Mouse (Mus musculus): ENCODE data around the gene Zfp366.

Zfp366 gene

DNA sequence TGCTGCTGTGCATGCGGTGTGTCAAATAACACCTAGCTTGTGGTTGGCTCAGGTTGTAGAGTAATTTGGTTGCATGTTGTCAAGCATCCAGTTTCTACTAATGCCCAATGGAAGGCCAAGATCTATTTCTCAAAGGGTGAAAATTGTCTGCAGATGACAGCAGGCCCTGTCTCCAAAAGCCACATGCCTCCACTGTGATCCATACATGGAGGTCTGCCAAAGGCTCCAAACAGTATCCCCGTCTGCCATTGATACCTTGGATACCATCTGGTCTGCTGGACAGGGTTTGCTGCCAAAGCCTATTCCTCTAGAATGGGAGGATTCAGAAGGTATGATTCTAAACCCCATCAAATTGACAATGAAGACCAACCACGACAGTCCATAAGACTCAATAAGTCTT lies 74.1 kb downstream of the Zfp366 start:
- DNase-seq: no peak

DNA sequence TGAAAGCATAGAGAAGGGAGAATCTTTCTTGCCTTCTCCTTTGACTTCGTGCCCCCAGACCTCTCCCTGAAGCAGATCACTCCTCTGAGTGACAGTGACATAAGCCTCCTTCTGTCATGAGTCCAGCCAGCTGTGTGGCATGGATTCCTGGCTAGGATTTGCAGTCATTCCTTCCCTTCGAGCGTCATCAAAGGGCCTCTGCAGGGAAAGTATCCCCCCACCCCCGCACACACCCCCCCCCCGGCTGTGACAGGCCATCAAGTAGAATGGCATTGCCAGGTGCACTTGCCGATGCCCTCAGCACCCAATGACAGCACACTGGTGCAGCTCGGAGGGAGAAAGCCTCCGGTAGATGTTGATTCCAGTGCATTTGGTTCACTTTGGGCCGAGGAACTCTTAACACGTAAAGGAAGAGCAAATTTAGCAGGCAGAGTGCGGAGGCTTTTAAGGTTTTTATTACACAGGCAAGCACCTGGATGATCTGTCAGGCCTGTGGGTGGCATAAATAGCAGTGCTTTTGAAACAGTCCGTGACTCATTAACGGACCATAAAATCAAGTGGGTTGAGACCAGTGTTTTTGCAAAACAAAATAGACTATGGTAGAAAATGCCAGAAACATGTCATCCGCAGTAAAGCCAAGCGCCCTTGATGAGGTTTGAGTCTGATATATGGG lies 75.0 kb downstream of the Zfp366 start:
- DNase-seq: no peak

DNA sequence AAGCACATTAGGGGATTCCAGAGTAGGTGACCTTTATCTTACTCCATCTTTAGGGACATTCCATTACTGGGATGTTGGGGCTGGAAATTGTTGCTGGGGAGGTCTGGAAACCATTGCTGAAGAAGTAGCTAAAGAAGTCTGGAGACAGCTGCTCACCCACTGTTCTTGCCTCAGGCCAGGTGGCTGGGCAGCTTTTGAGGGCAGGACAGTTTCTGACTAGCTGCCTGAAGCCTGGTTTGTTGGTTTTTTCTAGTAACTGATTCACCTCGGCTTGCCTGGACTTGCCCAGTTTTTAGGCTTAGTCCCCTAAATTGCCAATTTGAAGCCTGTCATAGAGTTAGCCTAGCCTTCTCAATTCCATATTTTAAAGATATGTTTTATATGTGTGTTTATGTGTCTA lies 77.8 kb downstream of the Zfp366 start:
- DNase-seq: no peak

DNA sequence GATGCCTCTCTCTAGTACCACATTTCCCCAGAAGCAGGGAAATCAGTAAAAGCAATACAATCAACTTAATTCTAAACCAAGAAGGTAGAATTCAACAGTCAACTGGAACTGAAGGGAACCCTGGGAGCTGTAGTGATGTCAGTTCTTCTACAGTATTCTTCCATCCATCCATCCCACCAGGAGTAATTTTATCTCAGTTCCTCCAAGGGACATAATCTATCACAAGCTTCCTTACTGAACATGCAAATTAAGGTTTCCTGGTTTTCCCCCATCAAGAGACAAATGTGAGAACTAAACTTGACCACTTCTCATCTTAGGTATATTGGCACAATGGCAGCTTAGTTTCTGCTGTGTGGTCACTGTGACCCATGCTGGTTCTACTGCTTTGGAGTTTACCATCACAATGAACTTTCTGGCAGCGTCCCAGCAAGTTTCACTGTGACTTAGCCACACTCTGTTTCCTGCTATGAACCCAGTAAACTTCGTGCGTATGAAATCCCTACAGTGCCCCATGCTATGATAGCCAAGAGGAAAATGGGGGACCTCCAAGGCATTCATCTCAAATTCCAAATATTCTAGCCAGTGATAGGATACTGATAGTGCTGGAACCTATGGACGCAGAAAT lies 78.6 kb downstream of the Zfp366 start:
- DNase-seq: no peak

DNA sequence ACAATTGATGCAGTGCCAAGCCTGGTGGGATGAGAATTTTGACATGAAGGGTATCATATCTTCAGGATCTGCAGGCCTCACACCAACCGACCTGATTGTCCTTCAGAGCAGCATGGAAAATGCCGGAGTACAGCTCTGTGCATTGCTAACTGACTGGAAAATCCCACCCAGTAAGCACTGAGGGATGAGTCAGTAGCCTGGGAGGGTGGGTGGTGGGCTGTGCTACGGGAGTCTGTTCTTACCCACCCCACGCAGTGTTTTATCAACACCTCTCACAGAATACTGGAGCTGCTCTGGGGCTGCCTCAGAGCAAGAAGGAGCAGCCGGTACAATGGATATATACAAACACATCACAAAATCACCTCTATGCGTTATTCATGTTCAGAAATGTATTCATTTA lies 79.9 kb downstream of the Zfp366 start:
- DNase-seq: peak; percentile 63

DNA sequence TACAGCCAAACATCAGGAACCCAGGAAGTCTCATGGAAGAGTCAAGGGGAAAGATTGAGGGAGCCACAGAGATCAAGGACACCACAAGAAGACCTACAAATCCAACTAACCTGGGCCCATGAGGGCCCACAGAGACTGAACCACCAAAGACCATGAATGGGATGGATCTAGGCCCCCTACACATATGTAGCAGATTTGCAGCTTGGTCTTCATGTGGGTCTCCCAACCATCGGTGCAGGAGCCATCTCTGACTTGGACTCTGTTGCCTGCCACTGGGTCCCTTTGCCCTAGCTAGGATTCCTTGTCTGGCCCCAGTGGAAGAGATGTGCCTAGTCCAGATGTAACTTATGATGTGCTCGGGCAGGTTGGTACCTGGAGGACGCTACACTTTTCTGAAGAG lies 87.4 kb downstream of the Zfp366 start:
- no peak for DNase-seq

DNA sequence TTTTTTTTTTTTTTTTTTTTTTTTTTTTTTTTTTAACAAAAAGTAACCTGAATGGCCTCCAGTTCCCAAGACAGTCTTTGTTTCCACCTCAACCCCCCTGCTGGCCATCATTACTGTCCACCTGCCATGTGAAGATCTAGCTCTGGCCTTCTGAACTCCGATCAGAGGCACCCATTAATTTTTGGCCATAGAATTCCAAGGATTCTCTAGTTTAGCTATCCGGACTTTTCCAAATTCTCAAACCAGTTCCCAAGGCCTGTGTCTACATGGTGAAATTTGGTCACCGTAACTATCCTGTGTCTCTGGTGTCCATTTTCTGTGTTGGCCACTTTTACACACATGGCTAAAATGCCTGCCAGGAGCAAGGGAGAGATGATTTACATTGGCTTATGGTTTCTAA lies 92.9 kb downstream of the Zfp366 start:
- DNase-seq: no peak

DNA sequence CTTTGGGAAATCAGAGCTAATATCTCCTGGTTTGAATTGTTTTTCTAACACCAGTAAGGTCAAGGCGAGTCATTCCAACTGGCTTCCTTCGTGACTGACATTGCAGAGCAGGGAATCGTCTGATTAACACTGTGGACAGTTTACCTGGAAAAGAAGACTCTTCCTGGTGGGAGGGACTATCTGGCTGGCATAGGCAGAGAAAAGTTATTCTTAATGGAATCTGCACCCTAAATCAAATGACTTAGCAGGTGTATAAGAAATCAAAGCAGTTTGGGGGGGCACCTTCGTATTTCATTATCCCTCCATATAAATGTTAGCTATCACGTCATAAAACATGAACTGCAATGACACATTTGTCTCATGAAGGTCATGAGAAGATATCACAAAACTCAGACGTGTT lies 93.9 kb downstream of the Zfp366 start:
- DNase-seq: no peak

DNA sequence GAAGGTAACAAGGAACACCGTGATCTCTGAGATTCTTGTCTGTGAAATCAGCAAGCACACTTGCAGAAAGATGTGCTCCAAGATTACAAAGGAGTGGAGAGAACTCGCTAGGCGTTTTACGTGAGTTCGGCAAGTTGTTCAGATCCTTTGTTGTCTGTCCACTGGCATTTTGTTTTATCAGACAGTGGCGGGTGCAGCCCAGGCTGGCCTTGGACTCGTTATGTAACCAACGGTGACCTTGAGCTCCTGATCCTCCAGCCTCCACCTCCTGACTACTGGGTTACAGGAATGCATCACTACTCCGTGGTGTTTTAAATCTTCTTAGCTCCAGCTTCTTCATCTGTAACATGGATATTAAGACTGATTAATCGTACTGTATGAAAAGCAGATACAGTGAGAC lies 94.7 kb downstream of the Zfp366 start:
- DNase-seq: no peak

DNA sequence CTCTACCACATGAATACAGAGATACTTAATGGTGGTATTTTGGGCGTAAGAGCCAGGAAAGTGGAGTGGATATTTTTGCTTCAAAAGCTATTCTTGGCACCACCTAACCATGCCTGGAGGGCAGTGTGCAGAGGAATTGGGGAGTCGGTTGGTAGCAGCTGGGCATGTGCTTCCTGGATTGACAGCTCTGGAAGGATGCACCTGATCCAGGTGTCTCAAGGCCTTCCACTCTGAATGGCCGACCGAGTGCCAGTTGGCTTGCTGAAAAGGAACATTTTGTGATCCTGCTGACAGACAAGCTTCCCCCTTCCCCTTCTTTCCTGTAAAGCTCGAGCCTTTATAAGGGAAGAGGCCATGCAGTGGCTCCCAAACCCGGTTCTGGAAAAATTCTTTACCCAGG lies 98.3 kb downstream of the Zfp366 start:
- DNase-seq: no peak

DNA sequence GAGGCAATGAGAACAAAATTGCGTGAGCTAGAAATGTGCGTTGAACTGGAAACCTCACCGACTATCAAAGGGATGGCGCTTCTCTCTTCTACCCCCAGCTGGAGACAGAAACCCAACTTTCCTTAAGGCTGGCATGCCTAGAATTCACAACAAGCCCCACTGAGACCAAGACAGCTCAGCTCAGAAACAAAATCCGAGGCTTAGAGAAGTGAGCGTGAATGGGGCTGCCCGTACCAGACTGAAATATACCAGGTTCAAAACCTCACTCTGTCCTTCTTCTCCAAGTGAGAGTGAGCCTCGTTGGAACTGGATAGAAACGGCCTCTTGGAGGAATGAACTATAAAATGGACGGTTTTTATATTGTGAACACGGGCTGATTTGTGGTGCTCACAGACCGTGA lies 99.3 kb downstream of the Zfp366 start:
- DNase-seq: no peak

DNA sequence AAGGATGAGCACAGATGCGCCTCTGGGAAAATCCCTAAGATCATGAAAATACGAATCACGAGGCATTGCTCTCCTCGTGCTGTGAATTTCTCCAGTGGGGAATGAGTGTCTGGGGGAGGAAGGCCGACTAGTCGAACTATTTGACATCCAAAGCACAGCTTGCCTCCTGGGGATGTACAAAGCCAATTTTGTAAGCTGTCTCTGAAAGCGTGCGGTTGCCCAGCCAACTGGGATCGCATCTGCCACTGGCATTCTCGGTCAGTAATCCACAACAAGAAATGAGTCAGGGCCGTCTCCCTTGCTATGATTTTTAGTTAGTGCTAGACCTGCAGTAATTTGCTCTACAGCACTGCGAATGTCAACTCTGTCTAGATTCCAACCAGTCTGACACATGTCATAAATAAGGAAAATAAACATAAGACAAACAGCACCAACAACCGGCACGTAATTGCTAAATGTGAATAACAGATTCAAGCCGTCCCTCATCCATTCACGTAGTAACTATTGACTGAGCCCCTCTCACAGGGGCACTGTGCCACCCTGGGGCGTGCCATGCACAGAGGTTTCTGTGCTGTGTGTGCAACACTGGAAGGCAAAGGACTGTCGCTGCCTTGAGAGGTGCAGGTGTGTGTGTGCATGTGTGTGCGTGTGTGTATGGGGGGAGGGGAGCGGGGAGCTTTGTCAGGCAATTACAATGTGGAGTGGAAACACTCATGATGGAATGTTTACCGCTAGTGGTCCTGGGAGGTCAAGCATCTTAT lies 100.0 kb downstream of the Zfp366 start:
- DNase-seq: peak; percentile 57

DNA sequence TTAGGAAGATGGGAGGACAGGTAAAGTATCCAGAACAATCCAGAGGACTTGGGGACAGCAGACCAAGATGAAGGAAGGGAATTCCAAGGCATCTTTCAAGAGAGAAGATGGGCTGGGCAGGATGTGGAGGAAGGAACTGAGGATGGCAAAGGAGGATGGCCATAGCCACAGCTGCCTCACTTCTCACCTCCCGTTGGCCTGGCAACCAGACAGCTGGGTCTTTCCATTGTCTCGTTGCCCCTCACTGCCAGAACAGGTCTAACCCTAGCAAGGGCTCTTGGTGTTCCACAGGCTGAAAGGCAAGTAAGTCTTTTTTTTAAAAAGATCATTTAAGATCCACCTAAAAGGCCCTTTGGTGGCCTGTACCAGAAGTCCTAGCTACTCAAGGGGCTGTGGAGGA lies 100.6 kb downstream of the Zfp366 start:
- DNase-seq: no peak

DNA sequence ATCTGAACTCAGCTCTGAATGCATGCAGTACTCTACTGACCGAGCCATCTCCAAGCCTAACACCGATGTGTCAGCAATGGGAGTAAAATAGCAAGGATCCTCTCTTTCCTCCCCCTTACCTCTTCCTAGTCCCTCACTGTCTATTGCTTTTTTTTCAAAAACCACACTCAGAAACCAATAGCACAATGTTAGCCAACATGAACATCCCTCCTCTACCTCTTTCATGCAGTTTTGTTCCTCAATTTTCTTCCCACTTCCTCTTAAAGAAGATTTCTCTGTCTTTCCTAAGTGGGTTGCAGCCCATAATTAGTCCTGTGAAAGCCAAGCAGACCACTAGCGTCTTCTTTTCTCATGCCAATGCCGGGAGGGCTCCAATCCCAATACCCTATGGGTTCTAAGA lies 102.6 kb downstream of the Zfp366 start:
- no peak for DNase-seq

DNA sequence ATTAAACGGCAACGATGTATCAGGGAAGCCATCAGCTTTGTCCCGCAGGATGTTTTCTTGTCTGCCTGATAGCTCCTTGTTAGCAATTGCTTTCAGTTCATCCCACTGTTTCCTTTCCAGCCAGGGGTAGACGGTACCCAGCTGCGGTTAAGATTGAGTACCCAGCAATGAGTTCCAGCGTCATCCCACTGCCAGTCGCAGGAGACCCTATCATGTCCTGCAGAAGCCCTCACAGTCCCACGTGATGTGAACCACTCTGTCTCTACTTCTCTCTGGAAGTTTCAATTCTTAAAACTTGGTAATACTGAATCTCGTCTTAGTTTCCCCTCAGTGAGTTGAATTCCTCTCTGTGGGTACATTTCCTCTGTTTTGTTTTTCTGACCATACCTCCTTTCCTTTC lies 103.2 kb downstream of the Zfp366 start:
- DNase-seq: no peak

DNA sequence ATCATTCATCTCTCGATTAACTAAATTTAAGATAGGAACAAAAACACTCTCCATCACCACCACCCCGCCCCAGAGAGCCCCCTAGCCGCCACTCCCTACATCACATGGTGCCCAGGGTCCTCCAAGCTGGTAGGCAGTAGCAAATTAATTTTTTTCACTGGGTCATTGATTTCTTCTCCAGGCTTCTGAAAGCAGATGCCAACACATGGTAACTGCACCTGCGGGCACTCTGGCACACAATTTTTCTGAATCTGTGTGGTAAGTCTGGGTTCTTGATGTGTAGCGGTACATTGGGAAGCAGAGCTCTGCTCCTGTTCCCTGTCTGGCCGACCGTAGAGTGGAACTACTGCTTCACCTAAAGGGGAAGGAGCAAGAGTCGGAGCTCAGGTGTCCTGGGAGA lies 106.1 kb downstream of the Zfp366 start:
- DNase-seq: no peak

DNA sequence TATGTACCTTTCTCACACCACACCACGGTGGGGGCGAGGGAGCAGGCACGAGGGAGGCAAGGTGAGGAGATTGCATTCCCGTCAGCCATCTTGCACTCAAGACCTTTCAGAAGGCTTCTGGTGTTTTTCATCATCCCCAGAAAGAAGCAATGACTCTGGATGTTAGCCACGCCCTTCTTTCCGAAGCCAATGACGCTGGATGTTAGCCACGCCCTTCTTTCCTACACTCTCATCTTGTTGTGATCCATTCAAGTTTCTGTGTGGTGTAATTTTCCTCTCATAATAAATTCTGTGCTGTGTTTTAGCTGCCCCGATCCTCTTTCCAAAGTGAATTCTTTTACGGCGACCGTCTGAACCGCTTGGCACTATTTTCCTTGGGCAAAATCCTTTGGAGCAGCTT lies 109.6 kb downstream of the Zfp366 start:
- no peak for DNase-seq

DNA sequence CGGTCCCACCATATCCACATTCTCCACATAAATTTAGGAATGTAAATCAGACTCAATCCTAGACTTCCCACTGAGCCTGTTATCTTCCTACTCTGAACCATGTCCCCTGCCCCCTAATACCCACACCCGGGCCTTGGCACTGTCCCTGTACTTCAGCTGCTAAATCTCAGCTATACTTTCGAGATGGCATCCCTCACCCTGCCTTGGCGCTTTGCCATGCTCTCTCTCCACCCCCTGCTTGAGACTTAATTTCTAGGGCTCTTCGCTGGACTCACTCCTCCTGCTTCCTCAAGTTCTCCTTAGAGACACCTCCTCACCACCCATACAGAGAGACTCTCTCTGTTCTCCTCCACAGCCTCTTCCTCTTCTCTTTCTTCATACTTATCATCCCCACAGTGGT lies 115.3 kb downstream of the Zfp366 start:
- DNase-seq: peak; percentile 19

Data from right cerebral cortex, adult 18-20 months (tissue).